Mouse (Mus musculus): ENCODE results near the gene Ddx56. TPM values are rescaled to one million over a fixed set of nuclear protein-coding genes. Genes with fewer than 3 reads are reported as not detected.
A peak's percentile ranks its signal among the peaks of the same experiment; 100 is the strongest.

Gene Ddx56
- polyA plus RNA-seq, 1 experiment from 2014 or later = 80.2 TPM

- H3K27ac ChIP-seq (replicated peaks; ENCODE audit: low read depth, low read length) = no peak overlapping the region
- no peak for DNase-seq
- H3K9me3 ChIP-seq (ENCODE audit: control insufficient read depth, low read length) = no peaks in the 10 kb centered on the region
- no peak overlapping the region for H3K9ac ChIP-seq (replicated peaks; ENCODE audit: low read length)
- no peak for ATAC-seq (ENCODE audit: low FRiP score, low TSS enrichment)
- no peak overlapping the region for H3K4me2 ChIP-seq (ENCODE audit: low read length)
- WGBS = 93% methylated on average over 4 of the region's 4 CpGs
- peaks cover 23% of the 10 kb centered on the region for H3K36me3 ChIP-seq (ENCODE audit: control insufficient read depth, insufficient read depth, low read length)
- H3K27me3 ChIP-seq (ENCODE audit: control insufficient read depth, insufficient read depth, low read length) = no peaks in the 10 kb centered on the region
- H3K4me1 ChIP-seq (ENCODE audit: control insufficient read depth, insufficient read depth, low read length) = peaks cover 4% of the 10 kb centered on the region
- no peak overlapping the region for H3K4me3 ChIP-seq (replicated peaks; ENCODE audit: low read depth, low read length)
These were observed 27.1 kb upstream of the Ddx56 start for GRCm38 (mm10) chr11:6294632-6295031.

GRCm38 (mm10) chr11:6293601-6294000, 26.0 kb upstream of the Ddx56 start:
- no peak overlapping the region for H3K4me2 ChIP-seq (ENCODE audit: low read length)
- H3K4me1 ChIP-seq (ENCODE audit: control insufficient read depth, insufficient read depth, low read length) = peaks cover 4% of the 10 kb centered on the region
- 98% methylated on average over 2 of the region's 2 CpGs for WGBS
- peaks cover 17% of the 10 kb centered on the region for H3K36me3 ChIP-seq (ENCODE audit: control insufficient read depth, insufficient read depth, low read length)
- no peaks in the 10 kb centered on the region for H3K9me3 ChIP-seq (ENCODE audit: control insufficient read depth, low read length)
- H3K4me3 ChIP-seq (replicated peaks; ENCODE audit: low read depth, low read length) = no peak overlapping the region
- H3K27me3 ChIP-seq (ENCODE audit: control insufficient read depth, insufficient read depth, low read length) = no peaks in the 10 kb centered on the region
- ATAC-seq (ENCODE audit: low FRiP score, low TSS enrichment) (no peak), DNase-seq (no peak)
- no peak overlapping the region for H3K27ac ChIP-seq (replicated peaks; ENCODE audit: low read depth, low read length)
- no peak overlapping the region for H3K9ac ChIP-seq (replicated peaks; ENCODE audit: low read length)

- peaks cover 11% of the 10 kb centered on the region for H3K36me3 ChIP-seq (ENCODE audit: control insufficient read depth, insufficient read depth, low read length)
- DNase-seq (no peak), ATAC-seq (ENCODE audit: low FRiP score, low TSS enrichment) (no peak)
- no peaks in the 10 kb centered on the region for H3K9me3 ChIP-seq (ENCODE audit: control insufficient read depth, low read length)
- H3K27me3 ChIP-seq (ENCODE audit: control insufficient read depth, insufficient read depth, low read length) = no peaks in the 10 kb centered on the region
- H3K9ac ChIP-seq (replicated peaks; ENCODE audit: low read length) = no peak overlapping the region
- peak overlapping the region; percentile 79 for H3K4me2 ChIP-seq (ENCODE audit: low read length)
- H3K27ac ChIP-seq (replicated peaks; ENCODE audit: low read depth, low read length) = no peak overlapping the region
- peaks cover 4% of the 10 kb centered on the region for H3K4me1 ChIP-seq (ENCODE audit: control insufficient read depth, insufficient read depth, low read length)
- 97% methylated on average over 4 of the region's 4 CpGs for WGBS
- peak overlapping the region; percentile 80 for H3K4me3 ChIP-seq (replicated peaks; ENCODE audit: low read depth, low read length)
These were observed 25.4 kb upstream of the Ddx56 start for GRCm38 (mm10) chr11:6292988-6293349.

- Histone ChIP-seq H3K27me3 (ENCODE audit: control insufficient read depth, insufficient read depth, low read length) (no peaks in the 10 kb centered on the region), H3K4me2 (ENCODE audit: low read length) (peak overlapping the region; percentile 79), H3K9ac (replicated peaks; ENCODE audit: low read length) (peak overlapping the region; percentile 64), H3K36me3 (ENCODE audit: control insufficient read depth, insufficient read depth, low read length) (peaks cover 5% of the 10 kb centered on the region), H3K4me1 (ENCODE audit: control insufficient read depth, insufficient read depth, low read length) (peaks cover 4% of the 10 kb centered on the region), H3K4me3 (replicated peaks; ENCODE audit: low read depth, low read length) (peak overlapping the region; percentile 80), H3K27ac (replicated peaks; ENCODE audit: low read depth, low read length) (peak overlapping the region; percentile 91), H3K9me3 (ENCODE audit: control insufficient read depth, low read length) (no peaks in the 10 kb centered on the region)
- peak; percentile 87 for DNase-seq
- WGBS = 21% methylated on average over 33 of the region's 33 CpGs
- ATAC-seq (ENCODE audit: low FRiP score, low TSS enrichment) = peak; percentile 16
These were observed 24.8 kb upstream of the Ddx56 start for GRCm38 (mm10) chr11:6292116-6292987.

- H3K9ac ChIP-seq (replicated peaks; ENCODE audit: low read length) = peak within 1 kb of the TSS; percentile 64
- H3K36me3 ChIP-seq (ENCODE audit: control insufficient read depth, insufficient read depth, low read length) = no peaks in the 10 kb centered on the region; the same call in 1 of the 2 replicates
- H3K9me3 ChIP-seq (ENCODE audit: control insufficient read depth, low read length) = no peaks in the 10 kb centered on the region
- H3K27me3 ChIP-seq (ENCODE audit: control insufficient read depth, insufficient read depth, low read length) = no peaks in the 10 kb centered on the region
- peaks cover 4% of the 10 kb centered on the region for H3K4me1 ChIP-seq (ENCODE audit: control insufficient read depth, insufficient read depth, low read length)
- ATAC-seq (ENCODE audit: low FRiP score, low TSS enrichment) = peak; percentile 98
- DNase-seq = peak; percentile 99
- H3K4me2 ChIP-seq (ENCODE audit: low read length) = peak within 1 kb of the TSS; percentile 79
- under 1% methylated on average over 77 of the region's 77 CpGs for WGBS
- peak within 1 kb of the TSS; percentile 80 for H3K4me3 ChIP-seq (replicated peaks; ENCODE audit: low read depth, low read length)
- H3K27ac ChIP-seq (replicated peaks; ENCODE audit: low read depth, low read length) = peak within 1 kb of the TSS; percentile 91
These were observed 24.0 kb upstream of the Ddx56 start, which contains the start of gene Ogdh for GRCm38 (mm10) chr11:6291401-6292115. Ogdh (plus strand) TSS chr11:6291633.

- H3K27ac ChIP-seq (replicated peaks; ENCODE audit: low read depth, low read length) = peak overlapping the region; percentile 91; the same call in 1 of the 2 replicates
- WGBS = 22% methylated on average over 3 of the region's 3 CpGs
- peak overlapping the region; percentile 80 for H3K4me3 ChIP-seq (replicated peaks; ENCODE audit: low read depth, low read length)
- H3K9me3 ChIP-seq (ENCODE audit: control insufficient read depth, low read length) = no peaks in the 10 kb centered on the region
- no peak for ATAC-seq (ENCODE audit: low FRiP score, low TSS enrichment)
- peak overlapping the region; percentile 72 for H3K4me2 ChIP-seq (ENCODE audit: low read length)
- no peak for DNase-seq
- peak overlapping the region; percentile 64; the same call in 1 of the 2 replicates for H3K9ac ChIP-seq (replicated peaks; ENCODE audit: low read length)
- peaks cover 4% of the 10 kb centered on the region for H3K4me1 ChIP-seq (ENCODE audit: control insufficient read depth, insufficient read depth, low read length)
- H3K27me3 ChIP-seq (ENCODE audit: control insufficient read depth, insufficient read depth, low read length) = no peaks in the 10 kb centered on the region
- no peaks in the 10 kb centered on the region for H3K36me3 ChIP-seq (ENCODE audit: control insufficient read depth, insufficient read depth, low read length)
These were observed 23.3 kb upstream of the Ddx56 start for GRCm38 (mm10) chr11:6290883-6291282.

- no peak for ATAC-seq (ENCODE audit: low FRiP score, low TSS enrichment)
- Histone ChIP-seq H3K4me2 (ENCODE audit: low read length) (no peak overlapping the region), H3K9me3 (ENCODE audit: control insufficient read depth, low read length) (no peaks in the 10 kb centered on the region), H3K36me3 (ENCODE audit: control insufficient read depth, insufficient read depth, low read length) (no peaks in the 10 kb centered on the region), H3K9ac (replicated peaks; ENCODE audit: low read length) (no peak overlapping the region), H3K27ac (replicated peaks; ENCODE audit: low read depth, low read length) (no peak overlapping the region), H3K27me3 (ENCODE audit: control insufficient read depth, insufficient read depth, low read length) (no peaks in the 10 kb centered on the region), H3K4me3 (replicated peaks; ENCODE audit: low read depth, low read length) (no peak overlapping the region), H3K4me1 (ENCODE audit: control insufficient read depth, insufficient read depth, low read length) (peaks cover 4% of the 10 kb centered on the region)
- 96% methylated on average over 3 of the region's 3 CpGs for WGBS
- DNase-seq = no peak
These were observed 22.6 kb upstream of the Ddx56 start for GRCm38 (mm10) chr11:6290138-6290537.

- H3K4me3 ChIP-seq (replicated peaks; ENCODE audit: low read depth, low read length) = no peak overlapping the region
- no peaks in the 10 kb centered on the region for H3K9me3 ChIP-seq (ENCODE audit: control insufficient read depth, low read length)
- no peak overlapping the region for H3K9ac ChIP-seq (replicated peaks; ENCODE audit: low read length)
- no peak overlapping the region for H3K27ac ChIP-seq (replicated peaks; ENCODE audit: low read depth, low read length)
- no peaks in the 10 kb centered on the region for H3K4me1 ChIP-seq (ENCODE audit: control insufficient read depth, insufficient read depth, low read length)
- WGBS = 80% methylated on average over 3 of the region's 3 CpGs
- DNase-seq (no peak), ATAC-seq (ENCODE audit: low FRiP score, low TSS enrichment) (no peak)
- H3K27me3 ChIP-seq (ENCODE audit: control insufficient read depth, insufficient read depth, low read length) = no peaks in the 10 kb centered on the region
- H3K4me2 ChIP-seq (ENCODE audit: low read length) = no peak overlapping the region
- no peaks in the 10 kb centered on the region for H3K36me3 ChIP-seq (ENCODE audit: control insufficient read depth, insufficient read depth, low read length)
These were observed 15.4 kb upstream of the Ddx56 start for GRCm38 (mm10) chr11:6282940-6283339.
